Mouse (Mus musculus) hindbrain, embryonic 12.5 days (tissue): ENCODE data around the gene Pbx3. TPM values are rescaled to one million over a fixed set of nuclear protein-coding genes. Genes with fewer than 3 reads are reported as not detected.

Experiments used
- ATAC-seq: fragments of 200-750 bp; cut with Nextera tagmentation; 2 replicates; pipeline ENCODE4 v1.8.0; 2017; ENCODE audit warnings: moderate TSS enrichment; ENCODE audit not compliant: low FRiP score
- H3K27ac ChIP-seq: fragments of 300-500 bp; sonication (generic); 2 replicates; pipeline ENCODE4 v1.5.1; 2016; ENCODE audit warnings: mild to moderate bottlenecking
- H3K27me3 ChIP-seq: fragments of 300-500 bp; sonication (generic); 2 replicates; pipeline ENCODE4 v1.6.1; 2016; ENCODE audit warnings: mild to moderate bottlenecking
- H3K36me3 ChIP-seq: fragments of 300-500 bp; sonication (generic); 2 replicates; pipeline ENCODE4 v1.6.1; 2016; ENCODE audit warnings: mild to moderate bottlenecking
- H3K4me1 ChIP-seq: fragments of 300-500 bp; sonication (generic); 2 replicates; pipeline ENCODE4 v1.6.1; 2016
- H3K4me2 ChIP-seq: fragments of 300-500 bp; sonication (generic); replicated peaks from 2 replicates; pipeline ENCODE4 v1.6.1; 2016; ENCODE audit warnings: mild to moderate bottlenecking
- H3K4me3 ChIP-seq: fragments of 300-500 bp; sonication (generic); 2 replicates; pipeline ENCODE4 v1.5.1; 2016; ENCODE audit warnings: mild to moderate bottlenecking
- H3K9ac ChIP-seq: fragments of 300-500 bp; sonication (generic); 2 replicates; pipeline ENCODE4 v1.6.1; 2016; ENCODE audit warnings: mild to moderate bottlenecking, moderate library complexity
- H3K9me3 ChIP-seq: fragments of 300-500 bp; sonication (generic); replicated peaks from 2 replicates; pipeline ENCODE4 v1.6.1; 2016; ENCODE audit warnings: mild to moderate bottlenecking
- WGBS: fragments of 180-500 bp; shearing (Covaris S2); methylation state at CpG from one replicate; pipeline ENCODE4 v1.1.7; 2016; 5-methylcytosine and 5-hydroxymethylcytosine counted together
- polyA plus RNA-seq: library from polyadenylated mRNA; unstranded; fragments of >200 nt; fragmentation: Nextera tagmentation; extraction: Ambion mirVana; gene quantifications from 2 replicates; pipeline ENCODE4 v1.2.1, GENCODE M21; 2016

Pbx3 gene
- polyA plus RNA-seq, 1 experiment from 2014 or later, result 106 TPM

DNA sequence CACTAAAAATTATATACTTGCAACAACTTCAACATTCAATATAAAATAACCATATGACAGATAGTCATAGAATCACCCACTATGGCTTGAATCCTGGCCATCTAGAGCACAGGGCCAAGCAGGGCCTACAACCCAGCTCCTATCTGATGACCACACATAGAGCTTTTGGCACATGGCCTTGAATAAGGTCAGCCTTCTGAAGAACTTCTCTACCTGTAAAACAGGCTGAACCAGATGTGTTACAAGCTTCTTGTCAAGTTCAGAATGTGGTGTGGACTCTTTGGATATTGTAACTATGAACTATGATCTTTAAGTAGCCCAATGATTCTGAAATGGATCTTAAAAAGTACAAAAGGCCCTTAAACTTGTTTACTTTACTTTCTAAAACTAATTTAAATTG is 132.1 kb downstream of the Pbx3 start:
- Histone ChIP-seq H3K9me3 (no peaks in the 10 kb centered on the region), H3K27ac (0 out of 2 replicates have a peak overlapping the region, but pooled peaks have one; percentile 13), H3K9ac (no peak overlapping the region), H3K4me1 (peaks cover 26% of the 10 kb centered on the region), H3K4me3 (no peak overlapping the region), H3K27me3 (no peaks in the 10 kb centered on the region), H3K4me2 (no peak overlapping the region), H3K36me3 (no peaks in the 10 kb centered on the region)
- ATAC-seq, result no peak

DNA sequence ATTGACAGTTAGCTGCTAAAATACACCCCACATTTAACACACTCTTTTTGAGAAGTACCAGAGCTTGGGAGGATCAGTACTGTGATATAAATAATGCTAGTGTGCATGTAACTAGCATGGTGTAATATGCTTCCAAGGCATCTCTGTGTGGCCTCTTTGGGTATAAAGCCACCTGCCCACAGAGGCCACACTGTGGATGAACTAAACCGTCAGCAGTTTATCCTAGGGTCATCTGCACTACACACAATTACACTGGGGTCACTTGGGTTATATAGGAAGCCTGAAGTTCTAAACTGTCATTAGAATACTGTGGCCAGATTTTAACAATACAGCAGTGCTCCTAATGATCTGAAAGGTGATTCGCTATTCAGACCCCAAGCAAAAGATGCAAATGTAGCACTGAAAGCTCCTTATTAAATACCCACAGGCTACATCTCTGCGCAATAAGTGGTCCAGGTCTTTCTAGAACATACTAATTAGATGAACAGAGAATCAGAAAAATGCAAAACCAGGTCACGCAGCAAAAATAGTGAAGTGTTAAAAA is 133.6 kb downstream of the Pbx3 start:
- no peaks in the 10 kb centered on the region for H3K27me3 ChIP-seq
- H3K4me3 ChIP-seq, result no peak overlapping the region
- no peak overlapping the region for H3K9ac ChIP-seq
- H3K9me3 ChIP-seq, result no peaks in the 10 kb centered on the region
- ATAC-seq, result no peak
- no peaks in the 10 kb centered on the region for H3K36me3 ChIP-seq
- peak overlapping the region; percentile 67 for H3K27ac ChIP-seq
- H3K4me1 ChIP-seq, result peaks cover 28% of the 10 kb centered on the region
- WGBS, result 40% methylated on average over 4 of the region's 4 CpGs
- H3K4me2 ChIP-seq, result no peak overlapping the region

DNA sequence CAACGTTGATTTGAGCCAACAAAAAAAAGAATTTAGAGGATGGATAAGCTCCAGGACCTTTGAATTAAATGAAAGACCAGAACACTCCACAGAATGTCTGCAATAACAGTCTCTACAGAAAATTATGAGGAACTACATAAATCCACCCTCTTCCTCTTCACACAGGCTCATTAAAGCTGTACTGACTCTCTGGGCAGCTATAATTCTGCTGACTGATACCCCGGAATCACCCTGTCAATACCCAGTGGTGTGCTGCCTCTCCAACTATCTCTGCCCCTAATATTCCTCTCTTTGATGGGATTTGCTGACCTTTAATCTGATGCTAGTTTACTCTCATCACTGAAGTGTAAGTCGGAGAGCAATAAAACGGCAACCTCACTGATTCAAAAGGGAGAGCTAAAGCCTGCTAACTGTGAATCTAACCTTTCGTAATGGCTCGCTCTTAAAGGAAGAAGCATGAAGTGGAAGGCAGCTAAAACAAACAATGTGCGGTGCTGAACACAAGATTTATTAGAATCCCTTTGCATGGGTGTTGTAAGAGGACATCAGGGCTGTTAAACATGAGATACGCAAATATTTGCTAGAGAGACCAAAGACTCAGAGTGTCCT is 137.4 kb downstream of the Pbx3 start:
- WGBS, result 53% methylated on average over 8 of the region's 8 CpGs
- H3K27ac ChIP-seq, result peak overlapping the region; percentile 14
- 0 out of 2 replicates have a peak overlapping the region, but pooled peaks have one; percentile 0 for H3K4me2 ChIP-seq
- H3K9ac ChIP-seq, result no peak overlapping the region
- no peak for ATAC-seq
- H3K4me1 ChIP-seq, result peaks cover 51% of the 10 kb centered on the region
- H3K9me3 ChIP-seq, result no peaks in the 10 kb centered on the region
- H3K27me3 ChIP-seq, result no peaks in the 10 kb centered on the region
- no peaks in the 10 kb centered on the region for H3K36me3 ChIP-seq
- no peak overlapping the region for H3K4me3 ChIP-seq

DNA sequence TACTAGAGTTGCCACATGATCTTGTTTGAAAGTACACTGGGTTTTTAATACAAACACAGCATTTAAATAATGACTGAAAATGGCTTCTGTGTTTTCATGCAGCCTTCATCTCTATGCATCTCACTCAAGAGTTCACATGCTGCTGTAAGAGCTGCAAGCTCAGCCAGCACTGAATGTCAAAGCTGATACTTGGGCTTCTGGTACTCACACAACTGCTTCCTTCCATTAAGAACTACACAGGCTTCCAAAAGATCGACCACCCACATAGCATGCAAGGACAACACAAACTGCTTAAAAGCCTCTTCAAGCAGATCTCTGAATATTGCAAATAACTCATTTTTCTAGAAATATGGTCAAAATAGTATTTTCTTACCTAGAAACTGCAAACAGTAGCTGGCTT is 138.7 kb downstream of the Pbx3 start:
- H3K4me2 ChIP-seq, result no peak overlapping the region
- H3K9me3 ChIP-seq, result no peaks in the 10 kb centered on the region
- 54% methylated on average over 1 of the region's 1 CpGs for WGBS
- no peak overlapping the region for H3K27ac ChIP-seq
- peaks cover 58% of the 10 kb centered on the region for H3K4me1 ChIP-seq
- H3K9ac ChIP-seq, result no peak overlapping the region
- no peak overlapping the region for H3K4me3 ChIP-seq
- H3K36me3 ChIP-seq, result no peaks in the 10 kb centered on the region
- no peaks in the 10 kb centered on the region for H3K27me3 ChIP-seq
- no peak for ATAC-seq

DNA sequence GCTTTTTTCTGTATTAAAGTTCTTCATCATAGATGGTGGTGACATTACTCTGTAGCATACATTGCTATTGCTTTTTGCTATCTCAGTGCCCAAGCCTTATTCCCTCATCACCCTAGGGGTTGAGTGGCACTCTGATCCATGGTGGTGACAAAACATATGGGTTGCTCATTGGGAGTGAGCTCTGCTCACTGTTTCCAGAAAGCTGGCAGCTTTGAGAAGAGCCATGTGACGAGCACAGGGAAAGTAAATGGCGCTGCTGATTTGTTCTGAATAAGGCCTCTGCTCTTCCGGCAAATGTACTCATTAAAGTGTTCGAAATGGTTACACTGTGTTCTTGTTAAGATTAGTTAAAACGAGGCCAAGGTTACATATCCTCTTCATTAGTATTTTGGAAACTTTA is 139.7 kb downstream of the Pbx3 start:
- Histone ChIP-seq H3K36me3 (no peaks in the 10 kb centered on the region), H3K4me2 (no peak overlapping the region), H3K4me1 (peaks cover 65% of the 10 kb centered on the region), H3K27ac (no peak overlapping the region), H3K9me3 (no peaks in the 10 kb centered on the region), H3K4me3 (no peak overlapping the region), H3K9ac (no peak overlapping the region), H3K27me3 (no peaks in the 10 kb centered on the region)
- 78% methylated on average over 5 of the region's 5 CpGs for WGBS
- ATAC-seq, result no peak

DNA sequence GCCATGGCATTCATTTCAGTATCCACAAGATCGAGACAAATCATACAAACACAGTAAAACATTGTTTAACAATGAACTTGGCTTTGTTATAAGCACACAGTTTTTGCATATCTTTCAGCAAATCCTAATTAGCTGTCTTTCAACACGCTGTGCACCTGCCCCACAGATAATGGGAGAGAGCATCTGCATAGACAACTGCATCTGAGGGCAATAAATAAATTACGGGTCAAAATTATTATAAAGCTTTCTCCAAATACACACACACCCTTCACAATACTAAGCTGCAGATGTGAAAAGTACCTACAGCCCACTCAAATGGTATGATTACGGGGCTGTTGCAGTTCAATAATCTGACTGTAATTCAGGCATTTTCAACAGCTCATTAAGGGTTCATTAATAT is 145.3 kb downstream of the Pbx3 start:
- peak overlapping the region; percentile 79 for H3K27ac ChIP-seq
- H3K4me1 ChIP-seq, result peaks cover 63% of the 10 kb centered on the region
- H3K4me3 ChIP-seq, result no peak overlapping the region
- WGBS, result 55% methylated on average over 4 of the region's 4 CpGs
- ATAC-seq, result peak; percentile 60
- H3K27me3 ChIP-seq, result no peaks in the 10 kb centered on the region
- H3K36me3 ChIP-seq, result no peaks in the 10 kb centered on the region
- no peaks in the 10 kb centered on the region for H3K9me3 ChIP-seq
- no peak overlapping the region for H3K9ac ChIP-seq
- H3K4me2 ChIP-seq, result no peak overlapping the region

DNA sequence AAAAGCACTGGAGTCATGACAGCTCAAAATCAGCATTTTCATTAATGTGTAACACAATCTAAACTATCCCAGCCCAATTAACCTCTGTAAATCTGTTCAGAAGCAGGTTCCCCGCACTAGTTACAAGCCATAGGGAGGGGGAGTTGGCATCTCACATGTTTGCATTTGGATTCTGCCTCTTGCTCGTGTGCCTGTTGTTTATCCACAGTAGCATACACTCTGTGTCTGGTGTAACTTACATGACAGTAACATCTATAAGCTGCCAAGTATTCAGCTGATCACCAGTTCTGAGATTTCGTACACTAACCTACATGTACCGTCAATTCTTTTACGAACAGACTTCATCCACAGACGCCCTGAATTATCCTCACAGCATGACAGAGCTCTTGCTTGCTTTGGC is 147.5 kb downstream of the Pbx3 start:
- Histone ChIP-seq H3K4me2 (no peak overlapping the region), H3K9me3 (no peaks in the 10 kb centered on the region), H3K4me1 (peaks cover 45% of the 10 kb centered on the region), H3K27me3 (no peaks in the 10 kb centered on the region), H3K4me3 (no peak overlapping the region), H3K27ac (0 out of 2 replicates have a peak overlapping the region, but pooled peaks have one; percentile 17), H3K36me3 (no peaks in the 10 kb centered on the region), H3K9ac (no peak overlapping the region)
- ATAC-seq, result no peak
- 54% methylated on average over 6 of the region's 6 CpGs for WGBS

DNA sequence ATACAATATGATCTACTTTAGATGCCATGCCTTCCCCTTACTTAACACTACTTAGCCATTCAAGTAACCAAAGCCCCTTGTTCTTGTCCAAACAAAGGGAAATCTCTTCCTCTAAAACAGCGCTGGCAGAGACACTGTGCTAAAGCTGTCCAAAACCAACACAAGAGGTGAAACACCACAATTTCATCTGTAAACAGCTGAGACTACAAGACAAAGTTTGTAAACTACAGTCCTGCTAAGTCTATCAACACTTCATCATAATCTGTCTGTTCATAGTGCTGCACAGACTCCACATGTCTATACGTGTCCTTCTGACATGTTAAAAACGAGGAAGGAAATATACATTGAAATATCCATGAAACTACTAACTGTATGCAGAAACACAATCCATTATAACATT is 151.5 kb downstream of the Pbx3 start:
- no peaks in the 10 kb centered on the region for H3K9me3 ChIP-seq
- no peaks in the 10 kb centered on the region for H3K27me3 ChIP-seq
- ATAC-seq, result no peak
- H3K9ac ChIP-seq, result no peak overlapping the region
- H3K27ac ChIP-seq, result no peak overlapping the region
- H3K4me3 ChIP-seq, result no peak overlapping the region
- H3K36me3 ChIP-seq, result no peaks in the 10 kb centered on the region
- H3K4me2 ChIP-seq, result no peak overlapping the region
- 84% methylated on average over 3 of the region's 3 CpGs for WGBS
- H3K4me1 ChIP-seq, result peaks cover 13% of the 10 kb centered on the region

DNA sequence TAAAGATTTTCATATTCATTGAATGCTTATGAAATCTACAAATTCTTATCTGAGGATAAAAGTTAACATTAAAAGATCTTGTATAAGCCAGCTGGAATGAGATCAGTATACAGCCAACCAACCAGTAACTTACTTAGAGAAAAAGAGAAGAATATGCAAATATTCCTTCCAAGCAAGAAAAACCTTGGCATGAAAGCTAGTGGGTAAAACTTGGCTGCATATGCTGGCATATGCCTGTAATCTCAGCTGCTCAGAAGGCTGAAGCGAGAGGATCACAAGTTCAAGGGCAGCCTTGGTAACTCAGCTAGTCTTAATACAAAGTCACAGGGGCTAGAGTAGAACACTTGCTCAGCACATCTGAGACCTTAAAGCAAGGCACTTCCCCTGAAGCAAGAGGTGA is 153.8 kb downstream of the Pbx3 start:
- no peak overlapping the region for H3K9ac ChIP-seq
- no peak overlapping the region; the same call in 1 of the 2 replicates for H3K27ac ChIP-seq
- no peak for ATAC-seq
- H3K9me3 ChIP-seq, result no peaks in the 10 kb centered on the region
- WGBS, result 97% methylated on average over 1 of the region's 1 CpGs
- H3K4me3 ChIP-seq, result no peak overlapping the region
- H3K4me1 ChIP-seq, result peaks cover under 1% of the 10 kb centered on the region; the same call in 1 of the 2 replicates
- H3K27me3 ChIP-seq, result no peaks in the 10 kb centered on the region
- H3K4me2 ChIP-seq, result no peak overlapping the region
- no peaks in the 10 kb centered on the region for H3K36me3 ChIP-seq

DNA sequence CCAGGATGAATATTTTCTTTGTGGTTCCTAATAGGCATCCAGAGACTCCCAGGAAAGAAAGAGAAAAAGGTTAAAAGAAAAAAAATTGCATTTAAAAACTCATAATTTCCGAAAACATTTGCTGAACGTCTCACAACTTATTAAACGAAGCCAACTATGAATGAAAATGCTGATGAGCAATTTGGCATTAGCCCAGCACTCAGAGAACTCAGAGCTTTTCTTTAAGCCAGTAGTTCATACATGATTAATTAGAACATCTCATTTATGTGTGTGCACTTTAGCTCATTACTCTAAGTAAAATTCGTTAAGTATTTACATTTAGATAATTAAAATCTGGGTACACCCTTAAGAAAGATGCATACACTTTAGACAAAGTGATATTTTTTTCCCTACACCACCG is 155.3 kb downstream of the Pbx3 start:
- Histone ChIP-seq H3K9ac (no peak overlapping the region), H3K27me3 (no peaks in the 10 kb centered on the region), H3K4me1 (0 out of 2 replicates have a peak, but pooled peaks cover 2% of the 10 kb centered on the region), H3K9me3 (no peaks in the 10 kb centered on the region), H3K4me2 (no peak overlapping the region), H3K27ac (no peak overlapping the region), H3K36me3 (0 out of 2 replicates have a peak, but pooled peaks cover 2% of the 10 kb centered on the region), H3K4me3 (no peak overlapping the region)
- ATAC-seq, result no peak
- 80% methylated on average over 5 of the region's 5 CpGs for WGBS

DNA sequence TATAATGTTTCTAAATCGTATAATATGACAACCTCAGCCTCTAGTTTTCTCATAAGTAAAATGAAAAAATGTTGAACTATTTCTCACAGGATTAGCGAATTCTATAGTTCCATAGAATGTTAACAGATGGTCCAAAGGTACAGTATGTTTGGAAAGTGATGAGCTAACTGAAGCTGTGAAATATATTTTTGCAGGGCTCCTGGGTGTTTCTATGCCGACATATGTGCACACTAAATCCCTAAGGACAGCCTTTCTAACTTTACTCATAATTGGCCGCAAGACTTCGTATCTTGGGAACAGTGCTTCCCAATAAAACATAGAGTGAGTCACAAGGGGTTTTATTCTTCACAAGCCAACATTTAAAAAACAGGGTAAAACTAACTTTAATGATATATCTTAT is 157.4 kb downstream of the Pbx3 start:
- 82% methylated on average over 5 of the region's 5 CpGs for WGBS

DNA sequence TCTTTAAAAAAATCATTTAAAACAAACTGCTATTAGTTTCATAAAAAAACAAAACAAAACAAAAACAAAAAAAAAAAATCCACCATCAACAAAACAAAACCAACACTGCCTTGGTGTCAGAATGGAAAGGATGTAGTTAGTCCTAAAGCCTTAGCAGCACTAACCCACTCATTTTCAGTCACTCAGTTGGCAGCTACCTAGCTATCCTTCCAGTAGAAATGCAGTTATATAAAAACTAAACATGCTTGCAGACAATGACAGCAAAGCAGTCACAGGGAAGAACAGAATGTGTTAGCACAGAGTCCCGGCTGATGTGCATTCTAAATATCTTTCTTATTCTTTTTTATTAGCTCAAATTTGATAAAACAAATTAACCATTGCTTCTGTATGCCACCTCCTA is 160.5 kb downstream of the Pbx3 start:
- no peak overlapping the region for H3K27ac ChIP-seq
- no peak overlapping the region for H3K9ac ChIP-seq
- 87% methylated on average over 1 of the region's 1 CpGs for WGBS
- peaks cover 13% of the 10 kb centered on the region; the same call in 1 of the 2 replicates for H3K36me3 ChIP-seq
- no peak for ATAC-seq
- H3K27me3 ChIP-seq, result no peaks in the 10 kb centered on the region
- H3K4me3 ChIP-seq, result no peak overlapping the region
- 0 out of 2 replicates have a peak, but pooled peaks cover 5% of the 10 kb centered on the region for H3K4me1 ChIP-seq
- H3K4me2 ChIP-seq, result no peak overlapping the region
- H3K9me3 ChIP-seq, result no peaks in the 10 kb centered on the region

More for the DNA sequence above, 157.4 kb downstream of the Pbx3 start:
- H3K27me3 ChIP-seq, result no peaks in the 10 kb centered on the region
- H3K4me2 ChIP-seq, result no peak overlapping the region
- H3K36me3 ChIP-seq, result peaks cover 13% of the 10 kb centered on the region; the same call in 1 of the 2 replicates
- H3K27ac ChIP-seq, result no peak overlapping the region
- no peak for ATAC-seq
- no peak overlapping the region for H3K4me3 ChIP-seq
- H3K9ac ChIP-seq, result no peak overlapping the region
- no peaks in the 10 kb centered on the region for H3K9me3 ChIP-seq
- 0 out of 2 replicates have a peak, but pooled peaks cover 5% of the 10 kb centered on the region for H3K4me1 ChIP-seq

DNA sequence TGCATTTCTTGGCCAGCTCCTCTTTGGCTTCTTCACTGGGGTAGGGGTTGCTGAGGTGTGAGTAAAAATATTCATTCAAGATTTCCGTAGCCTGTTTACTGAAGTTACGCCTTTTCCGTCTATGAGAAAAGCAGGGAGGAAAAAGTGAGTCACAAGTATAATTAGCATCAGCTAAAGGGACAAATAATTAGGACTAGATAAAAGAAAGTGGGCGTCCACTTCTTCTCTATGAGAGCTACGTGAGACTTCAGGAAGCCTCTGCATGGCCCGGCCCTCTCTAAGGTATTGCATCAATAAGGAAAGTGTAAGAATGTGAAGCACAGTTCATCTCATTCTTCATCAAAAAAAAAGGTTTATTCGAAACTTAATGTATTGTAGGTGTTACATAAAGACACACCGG is 168.1 kb downstream of the Pbx3 start:
- Histone ChIP-seq H3K4me3 (no peak overlapping the region), H3K4me2 (no peak overlapping the region), H3K9me3 (no peaks in the 10 kb centered on the region), H3K4me1 (no peaks in the 10 kb centered on the region), H3K9ac (no peak overlapping the region), H3K36me3 (peaks cover 19% of the 10 kb centered on the region), H3K27ac (no peak overlapping the region), H3K27me3 (no peaks in the 10 kb centered on the region)
- WGBS, result 93% methylated on average over 8 of the region's 8 CpGs
- no peak for ATAC-seq
